Mouse (Mus musculus) left cerebral cortex, postnatal 14 days (tissue): ENCODE measurements at regions not wholly inside any gene's neighbourhood (a gene's known extent, or its start where the extent isn't known, plus 50 kb on each side); places are given as distances from the start of the nearest gene placed in this dataset.

Source experiments
- DNase-seq, 2 experiments: peaks; one replicate each; pipeline ENCODE4 v3.0.0; 2021 to 2022; ENCODE audit warnings: low spot score in 2 of 2, mixed read lengths in 1 of 2
- intact Hi-C: fragments of 180-260 bp; cut with DNase I; formaldehyde crosslinking; loops from one replicate; pipeline ENCODE4 v1.15.1; 2025

GRCm38 (mm10) chrX:142026402-142026801 is 151.4 kb upstream of the Gm15294 start:
- intact Hi-C loops: no loop called here
- DNase-seq: peak in 1 of 2 experiments; percentile 1

GRCm38 (mm10) chrX:141998304-141998856 is 123.3 kb upstream of the Gm15294 start:
- intact Hi-C loops: no loop called here
- DNase-seq: no peak
